Mouse (Mus musculus) MEL (cell line): ENCODE results near the gene Cdk5rap1. TPM values are rescaled to one million over a fixed set of nuclear protein-coding genes. Genes with fewer than 3 reads are reported as not detected.

Experiments used
- DNase-seq: peaks from one replicate; pipeline ENCODE4 v3.0.0; 2011; ENCODE audit warnings: low read depth, low spot score
- H3K27ac ChIP-seq: 2 replicates; pipeline ENCODE4 v1.5.1; 2012; ENCODE audit warnings: low read depth, mild to moderate bottlenecking, control low read depth, low read length, moderate library complexity; ENCODE audit not compliant: control insufficient read depth
- H3K27me3 ChIP-seq, 2 experiments: fragments of 150-350 bp in 1 of 2; sonication (generic) in 1 of 2; 2 replicates each; pipeline ENCODE4 v1.6.1; 2012; ENCODE audit warnings: low read length in 2 of 2, mild to moderate bottlenecking in 2 of 2, improper control_type of control experiment in 1 of 2, moderate library complexity in 1 of 2; ENCODE audit not compliant: insufficient read depth in 2 of 2, control insufficient read depth in 1 of 2
- H3K36me3 ChIP-seq, 2 experiments: 2 replicates each; pipeline ENCODE4 v1.6.1; 2012 to 2014; ENCODE audit warnings: low read length in 2 of 2, improper control_type of control experiment in 1 of 2, inconsistent platforms in 1 of 2, mild to moderate bottlenecking in 1 of 2; ENCODE audit not compliant: insufficient read depth in 2 of 2, control insufficient read depth in 1 of 2
- H3K4me1 ChIP-seq, 2 experiments: fragments of 150-350 bp in 1 of 2; sonication (generic) in 1 of 2; 2 replicates each; pipeline ENCODE4 v1.6.1; 2012; ENCODE audit warnings: low read length in 2 of 2, improper control_type of control experiment in 1 of 2, mild to moderate bottlenecking in 1 of 2; ENCODE audit not compliant: insufficient read depth in 2 of 2, control insufficient read depth in 1 of 2
- H3K4me3 ChIP-seq, 2 experiments: fragments of 150-350 bp in 1 of 2; sonication (generic) in 1 of 2; 2 replicates each; pipeline ENCODE4 v1.5.1; 2012; ENCODE audit warnings: low read depth in 2 of 2, low read length in 2 of 2, mild to moderate bottlenecking in 2 of 2, moderate library complexity in 2 of 2, control low read depth in 1 of 2, improper control_type of control experiment in 1 of 2; ENCODE audit not compliant: control insufficient read depth in 1 of 2, insufficient read depth in 1 of 2
- H3K79me2 ChIP-seq: 2 replicates; pipeline ENCODE4 v1.6.1; 2012; ENCODE audit warnings: mild to moderate bottlenecking, low read length, moderate library complexity; ENCODE audit not compliant: control insufficient read depth, poor library complexity, insufficient read depth
- H3K9ac ChIP-seq: 2 replicates; pipeline ENCODE4 v1.6.1; 2012; ENCODE audit warnings: low read depth, mild to moderate bottlenecking, control low read depth, low read length, moderate library complexity; ENCODE audit not compliant: control insufficient read depth, poor library complexity, severe bottlenecking
- H3K9me3 ChIP-seq: fragments of 150-350 bp; sonication (generic); replicated peaks from 2 replicates; pipeline ENCODE4 v1.6.1; 2012; ENCODE audit warnings: mild to moderate bottlenecking, low read length, improper control_type of control experiment, moderate library complexity; ENCODE audit not compliant: insufficient read depth
- BHLHE40 ChIP-seq: IDR thresholded peaks from 2 replicates; pipeline ENCODE4 v1.6.1; 2012; ENCODE audit warnings: low read depth, mild to moderate bottlenecking, inconsistent platforms, low read length, improper control_type of control experiment, borderline replicate concordance
- CHD1 ChIP-seq: IDR thresholded peaks from 2 replicates; pipeline ENCODE4 v1.6.1; 2012; ENCODE audit warnings: low read depth, mild to moderate bottlenecking, inconsistent platforms, low read length, improper control_type of control experiment
- CTCF ChIP-seq, 3 experiments: IDR thresholded peaks in 2 of 3; conservative IDR thresholded peaks in 1 of 3; 2 replicates each; pipeline ENCODE4 v1.5.1; 2011 to 2012; ENCODE audit warnings: low read length in 3 of 3, low read depth in 2 of 3, mild to moderate bottlenecking in 2 of 3, improper control_type of control experiment in 1 of 3, inconsistent platforms in 1 of 3, mixed read lengths in 1 of 3, moderate library complexity in 1 of 3; ENCODE audit not compliant: control insufficient read depth in 1 of 3, insufficient read depth in 1 of 3, poor library complexity in 1 of 3, severe bottlenecking in 1 of 3
- E2F4 ChIP-seq: IDR thresholded peaks from 2 replicates; pipeline ENCODE4 v1.6.1; 2011; ENCODE audit warnings: low read depth, low read length, improper control_type of control experiment, borderline replicate concordance
- ELF1 ChIP-seq: IDR thresholded peaks from 2 replicates; pipeline ENCODE4 v1.6.1; 2014; ENCODE audit warnings: low read depth, mild to moderate bottlenecking, inconsistent platforms, low read length, improper control_type of control experiment, moderate library complexity
- EP300 ChIP-seq, 2 experiments: IDR thresholded peaks; 2 replicates each; pipeline ENCODE4 v1.6.1; 2011; ENCODE audit warnings: improper control_type of control experiment in 2 of 2, low read length in 2 of 2, low read depth in 1 of 2, mild to moderate bottlenecking in 1 of 2
- ETS1 ChIP-seq: IDR thresholded peaks from 2 replicates; pipeline ENCODE4 v1.6.1; 2012; ENCODE audit warnings: low read depth, mild to moderate bottlenecking, inconsistent platforms, low read length, improper control_type of control experiment, moderate library complexity
- GABPA ChIP-seq: IDR thresholded peaks from 2 replicates; pipeline ENCODE4 v1.6.1; 2012; ENCODE audit warnings: low read depth, mild to moderate bottlenecking, inconsistent platforms, low read length, improper control_type of control experiment, moderate library complexity
- GATA1 ChIP-seq: IDR thresholded peaks from 2 replicates; pipeline ENCODE4 v1.6.1; 2011; ENCODE audit warnings: low read depth, low read length, improper control_type of control experiment
- HCFC1 ChIP-seq: IDR thresholded peaks from 2 replicates; pipeline ENCODE4 v1.6.1; 2012; ENCODE audit warnings: low read depth, mild to moderate bottlenecking, inconsistent platforms, low read length, improper control_type of control experiment, moderate library complexity
- JUND ChIP-seq: IDR thresholded peaks from 2 replicates; pipeline ENCODE4 v1.6.1; 2011; ENCODE audit warnings: low read depth, mild to moderate bottlenecking, improper control_type of control experiment, low read length
- KAT2A ChIP-seq: conservative IDR thresholded peaks from 2 replicates; pipeline ENCODE4 v1.6.1; 2012; ENCODE audit warnings: low read depth, low read length, improper control_type of control experiment, inconsistent platforms
- MAFK ChIP-seq: IDR thresholded peaks from 2 replicates; pipeline ENCODE4 v1.6.1; 2011; ENCODE audit warnings: low read depth, mild to moderate bottlenecking, low read length, improper control_type of control experiment, borderline replicate concordance
- MAX ChIP-seq: IDR thresholded peaks from 2 replicates; pipeline ENCODE4 v1.6.1; 2011; ENCODE audit warnings: low read length, improper control_type of control experiment
- MAZ ChIP-seq: IDR thresholded peaks from 2 replicates; pipeline ENCODE4 v1.6.1; 2012; ENCODE audit warnings: low read depth, mild to moderate bottlenecking, inconsistent platforms, low read length, improper control_type of control experiment
- MEF2A ChIP-seq: IDR thresholded peaks from 2 replicates; pipeline ENCODE4 v1.6.1; 2014; ENCODE audit warnings: low read depth, mild to moderate bottlenecking, inconsistent platforms, low read length, improper control_type of control experiment; ENCODE audit not compliant: poor library complexity, insufficient replicate concordance, severe bottlenecking; ENCODE audit errors: extremely low read depth
- MXI1 ChIP-seq: IDR thresholded peaks from 2 replicates; pipeline ENCODE4 v1.6.1; 2011; ENCODE audit warnings: mild to moderate bottlenecking, low read depth, low read length, improper control_type of control experiment
- MYB ChIP-seq: IDR thresholded peaks from 2 replicates; pipeline ENCODE4 v1.6.1; 2011; ENCODE audit warnings: mild to moderate bottlenecking, low read depth, low read length, improper control_type of control experiment
- MYC ChIP-seq: IDR thresholded peaks from 2 replicates; pipeline ENCODE4 v1.6.1; 2011; ENCODE audit warnings: low read depth, mild to moderate bottlenecking, low read length, improper control_type of control experiment, moderate library complexity
- NELFE ChIP-seq: IDR thresholded peaks from 2 replicates; pipeline ENCODE4 v1.6.1; 2011; ENCODE audit warnings: low read depth, low read length, improper control_type of control experiment
- NRF1 ChIP-seq: IDR thresholded peaks from 2 replicates; pipeline ENCODE4 v1.6.1; 2014; ENCODE audit warnings: low read depth, mild to moderate bottlenecking, inconsistent platforms, low read length, improper control_type of control experiment, moderate library complexity; ENCODE audit not compliant: poor library complexity, insufficient read depth, severe bottlenecking
- POLR2A ChIP-seq, 2 experiments: IDR thresholded peaks; 2 replicates each; pipeline ENCODE4 v1.6.1; 2011 to 2012; ENCODE audit warnings: low read length in 2 of 2, mild to moderate bottlenecking in 2 of 2, control low read depth in 1 of 2, improper control_type of control experiment in 1 of 2, low read depth in 1 of 2, moderate library complexity in 1 of 2; ENCODE audit not compliant: control insufficient read depth in 1 of 2, insufficient read depth in 1 of 2, poor library complexity in 1 of 2
- POLR2AphosphoS2 ChIP-seq: IDR thresholded peaks from 2 replicates; pipeline ENCODE4 v1.6.1; 2011; ENCODE audit warnings: low read length, improper control_type of control experiment
- POLR2AphosphoS5 ChIP-seq: IDR thresholded peaks from 2 replicates; pipeline ENCODE4 v1.6.1; 2012; ENCODE audit warnings: low read depth, borderline replicate concordance, mild to moderate bottlenecking, inconsistent platforms, low read length, moderate library complexity, mixed read lengths
- RAD21 ChIP-seq: IDR thresholded peaks from 2 replicates; pipeline ENCODE4 v1.6.1; 2011; ENCODE audit warnings: mild to moderate bottlenecking, low read depth, low read length, improper control_type of control experiment
- RCOR1 ChIP-seq: IDR thresholded peaks from 2 replicates; pipeline ENCODE4 v1.6.1; 2012; ENCODE audit warnings: low read depth, mild to moderate bottlenecking, inconsistent platforms, low read length, improper control_type of control experiment
- SIN3A ChIP-seq: IDR thresholded peaks from 2 replicates; pipeline ENCODE4 v1.6.1; 2012; ENCODE audit warnings: low read length, improper control_type of control experiment, inconsistent platforms
- SMC3 ChIP-seq: IDR thresholded peaks from 2 replicates; pipeline ENCODE4 v1.6.1; 2011; ENCODE audit warnings: low read depth, low read length, improper control_type of control experiment
- TAL1 ChIP-seq: IDR thresholded peaks from 2 replicates; pipeline ENCODE4 v1.6.1; 2012; ENCODE audit warnings: mild to moderate bottlenecking, inconsistent platforms, low read length, moderate library complexity, mixed read lengths
- TBP ChIP-seq: IDR thresholded peaks from 2 replicates; pipeline ENCODE4 v1.8.0; 2011; ENCODE audit warnings: low read depth, low read length, improper control_type of control experiment
- TCF12 ChIP-seq: IDR thresholded peaks from 2 replicates; pipeline ENCODE4 v1.6.1; 2014; ENCODE audit warnings: low read depth, mild to moderate bottlenecking, inconsistent platforms, low read length, improper control_type of control experiment, moderate library complexity
- UBTF ChIP-seq: IDR thresholded peaks from 2 replicates; pipeline ENCODE4 v1.6.1; 2012; ENCODE audit warnings: low read depth, mild to moderate bottlenecking, inconsistent platforms, low read length, improper control_type of control experiment, moderate library complexity, borderline replicate concordance; ENCODE audit not compliant: insufficient read depth
- USF1 ChIP-seq: IDR thresholded peaks from 2 replicates; pipeline ENCODE4 v1.6.1; 2014; ENCODE audit warnings: low read depth, mild to moderate bottlenecking, inconsistent platforms, low read length, improper control_type of control experiment, moderate library complexity
- ZKSCAN1 ChIP-seq: IDR thresholded peaks from 2 replicates; pipeline ENCODE4 v1.6.1; 2012; ENCODE audit warnings: low read depth, mild to moderate bottlenecking, inconsistent platforms, low read length, improper control_type of control experiment, moderate library complexity
- ZMIZ1 ChIP-seq: IDR thresholded peaks from 2 replicates; pipeline ENCODE4 v1.6.1; 2012; ENCODE audit warnings: low read depth, mild to moderate bottlenecking, inconsistent platforms, low read length, improper control_type of control experiment, moderate library complexity
- ZNF384 ChIP-seq: IDR thresholded peaks from 2 replicates; pipeline ENCODE4 v1.6.1; 2012; ENCODE audit warnings: low read depth, mild to moderate bottlenecking, inconsistent platforms, low read length, improper control_type of control experiment
- polyA plus RNA-seq, 2 experiments: library from polyadenylated mRNA; stranded (reverse) in 1 of 2; unstranded in 1 of 2; fragments of >175 nt in 1 of 2; fragments of >200 nt in 1 of 2; gene quantifications; 2 replicates each; pipeline versions ENCODE4 v1.2.1 to v1.2.4; 2012; ENCODE audit warnings: low replicate concordance in 2 of 2, low read depth in 1 of 2; ENCODE audit not compliant: insufficient read length in 2 of 2, insufficient read depth in 1 of 2, missing spikeins in 1 of 2
- total RNA-seq: library from RNA; depleted of rRNA; stranded (reverse); fragments of 300-350 nt; gene quantifications from 2 replicates; pipeline ENCODE4 v1.2.3, GENCODE M21; 2012

The Cdk5rap1 gene
- total and polyA plus RNA-seq, 3 experiments = 13.1 to 14.1 TPM; not detected in 1

DNA sequence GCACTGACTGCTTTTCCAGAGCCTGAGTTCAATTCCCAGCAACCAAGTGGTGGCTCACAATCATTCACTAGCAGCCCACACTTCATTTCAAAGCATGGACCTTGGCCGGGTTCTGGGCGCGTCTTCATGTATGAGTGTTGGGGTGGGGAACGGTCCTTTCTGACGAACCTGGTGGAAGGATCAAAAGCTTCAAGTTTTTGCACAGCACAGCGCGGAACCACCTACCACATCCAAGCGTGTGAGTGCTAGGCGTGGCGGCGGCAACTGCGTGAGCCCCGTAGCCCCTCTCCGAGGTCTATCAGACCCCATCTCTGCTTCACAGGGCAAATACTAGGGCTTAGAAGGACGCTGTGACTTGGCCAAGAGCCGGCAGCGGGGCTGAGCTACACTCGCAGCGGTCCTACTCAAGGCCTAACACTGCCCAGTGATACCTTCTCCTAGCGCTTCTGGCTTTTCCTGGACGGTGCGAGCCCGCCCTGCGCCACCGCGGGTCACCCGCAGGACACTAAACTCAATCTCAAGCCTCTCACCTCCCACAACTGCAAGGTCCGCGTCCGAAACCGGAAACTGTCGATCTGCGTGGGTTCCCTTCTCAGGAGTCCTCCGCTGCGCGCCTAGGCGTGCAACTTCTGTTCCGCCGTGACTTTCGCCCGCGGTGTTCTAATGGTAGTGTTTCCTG lies 520 bp downstream of the Cdk5rap1 start:
- Histone ChIP-seq H3K27ac (peak overlapping the region; percentile 79), H3K4me1 (peaks cover 0 to 7% of the 10 kb centered on the region in 2 experiments; a peak in 2 of 4 replicates), H3K9me3 (no peaks in the 10 kb centered on the region), H3K9ac (peak overlapping the region; percentile 91), H3K27me3 (no peaks in the 10 kb centered on the region), H3K79me2 (peaks cover 5% of the 10 kb centered on the region; the same call in 1 of the 2 replicates), H3K36me3 (no peaks in the 10 kb centered on the region), H3K4me3 (peak overlapping the region; percentile 81 to 91)
- peak; percentile 96 for DNase-seq
- TF ChIP-seq BHLHE40 = no peak
- TF ChIP-seq TAL1 = no peak
- peak; percentile 36; the same call in 1 of the 2 replicates for TF ChIP-seq MAX
- no peak for TF ChIP-seq ZKSCAN1
- no peak for TF ChIP-seq RCOR1
- TF ChIP-seq USF1 = no peak
- TF ChIP-seq MAFK = no peak
- TF ChIP-seq MEF2A = no peak
- peak; percentile 91 for TF ChIP-seq TCF12
- TF ChIP-seq SIN3A = peak; percentile 95
- TF ChIP-seq MAZ = peak; percentile 59; the same call in 1 of the 2 replicates
- 0 out of 2 replicates have a peak, but pooled peaks have one; percentile 87 for TF ChIP-seq UBTF
- TF ChIP-seq KAT2A = no peak; the same call in 1 of the 2 replicates
- TF ChIP-seq CTCF (IDR thresholded peaks at IDR 0.05 in 2 of 3, conservative IDR thresholded peaks at IDR 0.05 in 1 of 3; ENCODE audit: control insufficient read depth in 1 of 3, insufficient read depth in 1 of 3, low read depth in 2 of 3, low read length in 3 of 3, poor library complexity in 1 of 3, severe bottlenecking in 1 of 3) = no peak; a peak in 1 of 6 replicates
- no peak for TF ChIP-seq E2F4
- TF ChIP-seq MYB = no peak
- no peak for TF ChIP-seq CHD1
- no peak for TF ChIP-seq EP300 (IDR thresholded peaks at IDR 0.05; ENCODE audit: low read depth in 1 of 2, low read length in 2 of 2)
- peak; percentile 95 for TF ChIP-seq ZMIZ1
- TF ChIP-seq POLR2A (IDR thresholded peaks at IDR 0.05; ENCODE audit: control insufficient read depth in 1 of 2, insufficient read depth in 1 of 2, low read depth in 1 of 2, low read length in 2 of 2, poor library complexity in 1 of 2) = peak; percentile 94 to 99
- TF ChIP-seq MXI1 = peak; percentile 80
- peak; percentile 20; the same call in 1 of the 2 replicates for TF ChIP-seq NRF1
- peak; percentile 97 for TF ChIP-seq POLR2AphosphoS2
- no peak for TF ChIP-seq GABPA
- no peak for TF ChIP-seq GATA1
- no peak for TF ChIP-seq POLR2AphosphoS5
- no peak for TF ChIP-seq SMC3
- peak; percentile 87; the same call in 1 of the 2 replicates for TF ChIP-seq MYC
- peak; percentile 96 for TF ChIP-seq TBP
- peak; percentile 54; the same call in 1 of the 2 replicates for TF ChIP-seq ETS1
- TF ChIP-seq RAD21 = no peak
- peak; percentile 97 for TF ChIP-seq NELFE
- TF ChIP-seq ELF1 = peak; percentile 70
- TF ChIP-seq HCFC1 = peak; percentile 93
- no peak for TF ChIP-seq ZNF384
- TF ChIP-seq JUND = no peak
